Mouse (Mus musculus) CH12.LX (cell line): ENCODE results near the gene Loxl3. TPM values are rescaled to one million over a fixed set of nuclear protein-coding genes. Genes with fewer than 3 reads are reported as not detected.

Experiments used
- DNase-seq: peaks from one replicate; pipeline ENCODE4 v3.0.0-alpha.2; 2013; ENCODE audit errors: extremely low read depth
- H3K27ac ChIP-seq: 2 replicates; pipeline ENCODE4 v1.5.1; 2012; ENCODE audit warnings: low read depth, mild to moderate bottlenecking, control low read depth, moderate library complexity; ENCODE audit not compliant: insufficient read depth
- H3K27me3 ChIP-seq: replicated peaks from 2 replicates; pipeline ENCODE3; 2012; ENCODE audit warnings: inconsistent platforms
- H3K36me3 ChIP-seq, 2 experiments: replicated peaks in 1 of 2; 2 replicates each; pipeline versions ENCODE3 to v1.6.1; 2012; ENCODE audit warnings: inconsistent platforms in 1 of 2, low read length in 1 of 2, mild to moderate bottlenecking in 1 of 2, mixed read lengths in 1 of 2, moderate library complexity in 1 of 2; ENCODE audit not compliant: control insufficient read depth in 1 of 2, insufficient read depth in 1 of 2
- H3K4me1 ChIP-seq, 2 experiments: 2 replicates each; pipeline ENCODE4 v1.6.1; 2012; ENCODE audit warnings: inconsistent platforms in 1 of 2, moderate library complexity in 1 of 2; ENCODE audit not compliant: insufficient read depth in 2 of 2, control insufficient read depth in 1 of 2
- H3K4me2 ChIP-seq: 2 replicates; pipeline ENCODE4 v1.6.1; 2012; ENCODE audit warnings: low read depth, mild to moderate bottlenecking, control low read depth; ENCODE audit not compliant: poor library complexity, insufficient read depth, severe bottlenecking
- H3K4me3 ChIP-seq, 3 experiments: fragments of 150-350 bp in 1 of 3; sonication (generic) in 1 of 3; replicated peaks in 1 of 3; 2 replicates each; pipeline versions ENCODE3 to v1.5.1; 2011 to 2012; ENCODE audit warnings: low read depth in 2 of 3, low read length in 2 of 3, mild to moderate bottlenecking in 2 of 3, moderate library complexity in 2 of 3, control low read depth in 1 of 3, improper control_type of control experiment in 1 of 3, inconsistent platforms in 1 of 3, mixed read lengths in 1 of 3; ENCODE audit not compliant: poor library complexity in 1 of 3
- H3K79me2 ChIP-seq: replicated peaks from 2 replicates; pipeline ENCODE4 v1.6.1; 2012; ENCODE audit warnings: mild to moderate bottlenecking, moderate library complexity; ENCODE audit not compliant: control insufficient read depth, poor library complexity, insufficient read depth, severe bottlenecking; ENCODE audit errors: extremely low read depth
- H3K9ac ChIP-seq: 2 replicates; pipeline ENCODE4 v1.6.1; 2012; ENCODE audit warnings: low read depth, mild to moderate bottlenecking, control low read depth, moderate library complexity; ENCODE audit not compliant: insufficient read depth
- H3K9me3 ChIP-seq: replicated peaks from 2 replicates; pipeline ENCODE3; 2012; ENCODE audit warnings: low read length, inconsistent platforms, mixed read lengths
- BHLHE40 ChIP-seq: IDR thresholded peaks from 2 replicates; pipeline ENCODE4 v1.6.1; 2011; ENCODE audit warnings: mild to moderate bottlenecking, low read depth, low read length, improper control_type of control experiment
- CTCF ChIP-seq, 2 experiments: IDR thresholded peaks in 1 of 2; conservative IDR thresholded peaks in 1 of 2; 2 replicates each; pipeline ENCODE4 v1.5.1; 2011 to 2012; ENCODE audit warnings: low read depth in 2 of 2, low read length in 2 of 2, improper control_type of control experiment in 1 of 2, inconsistent platforms in 1 of 2, mild to moderate bottlenecking in 1 of 2, moderate library complexity in 1 of 2
- ELF1 ChIP-seq: IDR thresholded peaks from 2 replicates; pipeline ENCODE4 v1.6.1; 2014; ENCODE audit warnings: low read depth, mild to moderate bottlenecking, inconsistent platforms, low read length, improper control_type of control experiment
- GABPA ChIP-seq: IDR thresholded peaks from 2 replicates; pipeline ENCODE4 v1.6.1; 2012; ENCODE audit warnings: low read depth, low read length, improper control_type of control experiment, inconsistent platforms; ENCODE audit not compliant: insufficient replicate concordance
- IRF4 ChIP-seq: IDR thresholded peaks from 2 replicates; pipeline ENCODE4 v1.6.1; 2014; ENCODE audit warnings: low read depth, mild to moderate bottlenecking, inconsistent platforms, low read length, improper control_type of control experiment
- MAX ChIP-seq: IDR thresholded peaks from 2 replicates; pipeline ENCODE4 v1.6.1; 2011; ENCODE audit warnings: low read length, improper control_type of control experiment
- MAZ ChIP-seq: IDR thresholded peaks from 2 replicates; pipeline ENCODE4 v1.6.1; 2012; ENCODE audit warnings: low read depth, mild to moderate bottlenecking, inconsistent platforms, low read length, improper control_type of control experiment, moderate library complexity
- MEF2A ChIP-seq: IDR thresholded peaks from 2 replicates; pipeline ENCODE4 v1.6.1; 2014; ENCODE audit warnings: low read depth, mild to moderate bottlenecking, inconsistent platforms, low read length, improper control_type of control experiment, borderline replicate concordance
- MXI1 ChIP-seq: IDR thresholded peaks from 2 replicates; pipeline ENCODE4 v1.6.1; 2011; ENCODE audit warnings: mild to moderate bottlenecking, low read depth, low read length, improper control_type of control experiment
- MYC ChIP-seq: IDR thresholded peaks from 2 replicates; pipeline ENCODE4 v1.6.1; 2011; ENCODE audit warnings: low read depth, mild to moderate bottlenecking, improper control_type of control experiment, low read length
- PAX5 ChIP-seq: IDR thresholded peaks from 2 replicates; pipeline ENCODE4 v1.6.1; 2012; ENCODE audit warnings: low read length, inconsistent platforms, mixed read lengths
- POLR2A ChIP-seq: IDR thresholded peaks from 2 replicates; pipeline ENCODE4 v1.6.1; 2011; ENCODE audit warnings: low read depth, mild to moderate bottlenecking, improper control_type of control experiment, low read length
- POLR2AphosphoS2 ChIP-seq: IDR thresholded peaks from 2 replicates; pipeline ENCODE4 v1.6.1; 2011; ENCODE audit warnings: low read depth, low read length, improper control_type of control experiment
- RCOR1 ChIP-seq: conservative IDR thresholded peaks from 2 replicates; pipeline ENCODE4 v1.6.1; 2012; ENCODE audit warnings: low read depth, mild to moderate bottlenecking, inconsistent platforms, low read length, improper control_type of control experiment
- SMC3 ChIP-seq: IDR thresholded peaks from 2 replicates; pipeline ENCODE4 v1.6.1; 2011; ENCODE audit warnings: low read depth, low read length, improper control_type of control experiment
- TCF12 ChIP-seq: IDR thresholded peaks from 2 replicates; pipeline ENCODE4 v1.6.1; 2014; ENCODE audit warnings: low read depth, mild to moderate bottlenecking, inconsistent platforms, low read length, improper control_type of control experiment
- UBTF ChIP-seq: IDR thresholded peaks from 2 replicates; pipeline ENCODE4 v1.6.1; 2012; ENCODE audit warnings: low read depth, mild to moderate bottlenecking, inconsistent platforms, low read length, improper control_type of control experiment, moderate library complexity
- USF1 ChIP-seq: IDR thresholded peaks from 2 replicates; pipeline ENCODE4 v1.6.1; 2014; ENCODE audit warnings: low read depth, mild to moderate bottlenecking, inconsistent platforms, low read length, improper control_type of control experiment
- USF2 ChIP-seq: conservative IDR thresholded peaks from 2 replicates; pipeline ENCODE4 v1.6.1; 2011; ENCODE audit warnings: low read depth, low read length, improper control_type of control experiment
- ZC3H11A ChIP-seq: IDR thresholded peaks from 2 replicates; pipeline ENCODE4 v1.6.1; 2012; ENCODE audit warnings: low read depth, mild to moderate bottlenecking, inconsistent platforms, low read length, improper control_type of control experiment
- ZKSCAN1 ChIP-seq: IDR thresholded peaks from 2 replicates; pipeline ENCODE4 v1.6.1; 2012; ENCODE audit warnings: low read depth, inconsistent platforms, low read length, improper control_type of control experiment, borderline replicate concordance
- ZNF384 ChIP-seq: IDR thresholded peaks from 2 replicates; pipeline ENCODE4 v1.6.1; 2012; ENCODE audit warnings: low read depth, low read length, improper control_type of control experiment, inconsistent platforms
- dilution Hi-C: fragments of 300-500 bp; cut with MboI; formaldehyde crosslinking; loops from 2 replicates; pipeline ENCODE4 v1.14.3; 2020; ENCODE audit warnings: low sequenced_read_pairs; ENCODE audit not compliant: extremely low pct_unique_long_range_greater_than_20kb, extremely low pct_ligation_motif_present
- in situ Hi-C: fragments of 300-500 bp; cut with MboI; formaldehyde crosslinking; loops from 3 replicates; pipeline ENCODE4 v1.14.3; 2019; ENCODE audit warnings: low sequenced_read_pairs, low pct_ligation_motif_present, low pct_unique_long_range_greater_than_20kb, mixed read lengths
- polyA plus RNA-seq: library from polyadenylated mRNA; unstranded; fragments of >175 nt; gene quantifications from 2 replicates; pipeline ENCODE4 v1.2.1, GENCODE M21; 2012; ENCODE audit warnings: low read depth; ENCODE audit not compliant: insufficient read length
- total RNA-seq, 2 experiments: library from RNA; depleted of rRNA; stranded (reverse); fragments of 300-350 nt in 1 of 2; fragments of >200 nt in 1 of 2; gene quantifications; 2 replicates each; pipeline ENCODE4 v1.2.3; 2012 to 2014

The Loxl3 gene
- total and polyA plus RNA-seq, 3 experiments = 0.05 to 0.93 (median 0.74) TPM

DNA sequence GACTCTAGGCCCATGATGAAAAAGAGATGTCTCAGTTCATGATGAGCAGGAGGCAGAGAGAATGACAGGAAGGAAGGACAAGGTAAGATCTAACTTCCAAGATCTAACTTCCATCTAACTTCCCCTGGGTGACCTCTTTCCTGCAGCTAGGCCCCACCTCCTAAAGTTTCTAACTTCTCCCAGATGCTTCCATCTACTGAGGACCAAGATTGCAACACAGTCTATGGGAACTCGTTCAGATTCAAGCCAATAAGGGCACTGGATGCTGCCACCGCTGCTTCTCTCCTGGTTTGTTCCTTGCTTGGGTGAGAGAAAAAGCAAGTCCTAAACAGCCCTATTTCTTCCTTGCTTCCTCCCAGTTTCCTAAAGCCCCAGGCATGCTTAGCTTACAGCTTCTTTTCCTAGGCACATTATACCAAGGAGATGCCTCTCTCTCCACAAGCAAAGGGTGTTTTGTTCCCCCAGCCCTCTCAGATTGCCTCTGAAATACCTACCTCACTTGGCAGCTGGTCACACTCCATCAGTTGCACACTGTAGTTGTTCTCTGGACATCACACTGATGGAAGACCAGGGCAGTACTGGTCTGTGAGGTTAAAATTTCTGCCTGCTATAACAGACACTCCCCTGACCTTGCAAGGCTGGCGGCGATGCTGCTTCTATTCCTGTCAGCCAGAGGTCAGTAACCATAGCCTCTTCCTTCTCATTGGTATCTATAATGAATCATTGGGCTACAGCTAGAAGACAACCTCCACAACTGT, 13.0 kb upstream of the Loxl3 start:
- no peaks in the 10 kb centered on the region for H3K27me3 ChIP-seq
- H3K4me2 ChIP-seq = no peak overlapping the region
- no peak overlapping the region for H3K27ac ChIP-seq
- H3K36me3 ChIP-seq = no peaks in the 10 kb centered on the region
- in situ Hi-C loops = no loop called here
- DNase-seq = no peak
- peaks cover 13 to 32% of the 10 kb centered on the region in 2 experiments for H3K4me1 ChIP-seq
- dilution Hi-C loops = no loop called here
- peaks cover 2% of the 10 kb centered on the region for H3K9me3 ChIP-seq
- H3K9ac ChIP-seq = no peak overlapping the region
- no peaks in the 10 kb centered on the region for H3K79me2 ChIP-seq
- no peak for TF ChIP-seq ZKSCAN1
- no peak for TF ChIP-seq ZNF384
- TF ChIP-seq MXI1 = no peak
- no peak for TF ChIP-seq IRF4
- TF ChIP-seq ZC3H11A = no peak
- no peak for TF ChIP-seq MAZ
- TF ChIP-seq MAX = no peak
- no peak for TF ChIP-seq UBTF
- no peak for TF ChIP-seq MEF2A
- no peak for TF ChIP-seq PAX5
- TF ChIP-seq USF2 = no peak
- no peak for TF ChIP-seq MYC
- TF ChIP-seq GABPA = no peak
- H3K4me3 ChIP-seq = no peak overlapping the region

DNA sequence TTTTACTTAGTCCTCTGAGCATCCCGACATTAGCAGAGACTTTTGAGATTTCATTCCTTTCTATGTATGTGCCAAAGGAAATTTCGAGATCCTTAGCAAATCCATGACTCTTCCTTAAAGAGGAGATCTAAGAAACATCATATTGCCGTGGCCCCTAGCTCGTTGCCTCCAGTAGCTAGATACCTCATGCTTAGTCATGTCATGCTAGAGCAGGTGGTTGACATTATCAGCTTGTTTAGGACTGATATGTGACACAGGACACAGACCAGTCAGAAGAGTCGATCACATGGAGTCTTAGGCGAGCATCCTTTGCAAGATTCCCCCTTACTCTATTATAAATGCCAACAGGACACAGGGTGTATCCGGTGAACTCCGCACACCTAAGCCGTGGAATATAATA, 11.0 kb upstream of the Loxl3 start:
- H3K4me1 ChIP-seq = peaks cover 18 to 39% of the 10 kb centered on the region in 2 experiments
- no peak overlapping the region for H3K4me2 ChIP-seq
- H3K36me3 ChIP-seq = no peaks in the 10 kb centered on the region
- in situ Hi-C loops (no loop called here), dilution Hi-C loops (no loop called here)
- no peaks in the 10 kb centered on the region for H3K27me3 ChIP-seq
- no peaks in the 10 kb centered on the region for H3K79me2 ChIP-seq
- H3K4me3 ChIP-seq = no peak overlapping the region
- H3K27ac ChIP-seq = no peak overlapping the region
- DNase-seq = no peak
- no peak overlapping the region for H3K9ac ChIP-seq
- H3K9me3 ChIP-seq = peaks cover 2% of the 10 kb centered on the region
- TF ChIP-seq ZC3H11A = no peak
- TF ChIP-seq CTCF (conservative IDR thresholded peaks at IDR 0.05 in 1 of 2, IDR thresholded peaks at IDR 0.05 in 1 of 2; ENCODE audit: low read depth in 2 of 2, low read length in 2 of 2) = no peak
- no peak for TF ChIP-seq MAX
- no peak for TF ChIP-seq USF1
- no peak for TF ChIP-seq ELF1
- no peak for TF ChIP-seq USF2
- no peak for TF ChIP-seq ZKSCAN1
- TF ChIP-seq TCF12 = no peak
- no peak for TF ChIP-seq BHLHE40
- TF ChIP-seq GABPA = no peak
- no peak for TF ChIP-seq PAX5
- no peak for TF ChIP-seq SMC3
- no peak for TF ChIP-seq POLR2AphosphoS2
- TF ChIP-seq MAZ = no peak
- no peak for TF ChIP-seq RCOR1
- TF ChIP-seq POLR2A = no peak
- no peak for TF ChIP-seq MYC
- no peak for TF ChIP-seq MXI1
